Mouse (Mus musculus): Measurements from ENCODE around the gene 4930556J24Rik. TPM values are rescaled to one million over a fixed set of nuclear protein-coding genes. Genes with fewer than 3 reads are reported as not detected.
"Not testable (repeated sequence)": the region's sequence is repeated elsewhere in the genome, so short reads cannot be mapped to it uniquely, and the experiment has no call there.

Gene 4930556J24Rik
- polyA plus RNA-seq, 1 experiment, result not detected

- no peaks in the 10 kb centered on the region for H3K4me1 ChIP-seq (ENCODE audit: control insufficient read depth, insufficient read depth, low read length)
Observed at GRCm38 (mm10) chr11:3912875-3913271, 63.7 kb downstream of the 4930556J24Rik start.

DNA sequence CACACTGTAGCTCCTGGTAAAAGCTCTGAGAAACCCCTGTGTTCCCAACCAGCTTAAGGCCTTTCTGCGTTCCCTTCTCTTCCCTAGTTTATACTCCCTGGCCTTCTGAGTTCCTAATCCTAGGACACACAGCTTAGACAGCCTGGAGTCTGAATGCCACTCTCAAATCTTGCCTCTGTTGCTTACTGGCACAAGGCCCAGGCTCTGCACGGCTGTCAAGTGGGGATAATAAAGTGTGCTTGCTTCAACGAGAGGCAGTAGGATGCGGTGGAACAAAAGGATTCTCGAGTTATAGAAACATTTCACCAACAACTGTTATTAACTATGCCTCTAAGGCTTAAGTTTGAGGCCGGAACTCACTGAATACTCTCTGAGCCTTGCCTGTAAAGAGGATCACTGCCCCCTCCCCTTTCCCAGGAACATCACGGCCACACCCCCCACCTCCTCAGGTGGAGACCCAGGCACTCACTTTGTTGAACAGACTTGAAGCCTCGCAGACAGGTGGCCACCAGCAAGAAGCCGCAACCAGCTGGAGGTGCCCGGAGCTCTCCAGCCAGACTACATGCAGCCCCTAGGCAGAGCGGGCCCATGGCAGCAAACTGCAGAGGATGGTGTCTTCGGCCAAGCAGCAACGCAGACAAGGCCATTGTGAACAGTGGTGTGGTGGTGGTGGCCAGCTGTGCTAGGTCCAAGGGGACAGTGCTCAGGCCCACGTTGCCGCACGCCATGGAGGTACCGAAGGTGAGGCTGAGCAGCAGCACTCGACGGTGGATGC is 64.3 kb downstream of the 4930556J24Rik start:
- Histone ChIP-seq H3K27me3 (ENCODE audit: control insufficient read depth, insufficient read depth, low read length, poor library complexity, severe bottlenecking) (no peaks in the 10 kb centered on the region), H3K4me3 (ENCODE audit: low read depth, low read length) (peak overlapping the region; percentile 72), H3K9me3 (replicated peaks; ENCODE audit: control insufficient read depth, insufficient read depth, low read length, poor library complexity, severe bottlenecking) (no peaks in the 10 kb centered on the region), H3K27ac (ENCODE audit: insufficient read depth, low read length) (no peak overlapping the region), H3K36me3 (ENCODE audit: control insufficient read depth, insufficient read depth, low read length, poor library complexity, severe bottlenecking) (no peaks in the 10 kb centered on the region), H3K9ac (ENCODE audit: low read depth, poor library complexity, severe bottlenecking) (no peak overlapping the region), H3K4me1 (ENCODE audit: control insufficient read depth, insufficient read depth, low read length) (no peaks in the 10 kb centered on the region)
- no peak for TF ChIP-seq CTCF (IDR thresholded peaks at IDR 0.05; ENCODE audit: low read depth, low read length)
- TF ChIP-seq POLR2A (IDR thresholded peaks at IDR 0.05; ENCODE audit: insufficient read depth, low read length), result no peak
- TF ChIP-seq EP300 (IDR thresholded peaks at IDR 0.05; ENCODE audit: insufficient read depth, low read depth, low read length), result no peak

More at GRCm38 (mm10) chr11:3912875-3913271, 63.7 kb downstream of the 4930556J24Rik start:
- TF ChIP-seq POLR2A (IDR thresholded peaks at IDR 0.05; ENCODE audit: insufficient read depth, low read length) (no peak), EP300 (IDR thresholded peaks at IDR 0.05; ENCODE audit: insufficient read depth, low read depth, low read length) (no peak), CTCF (IDR thresholded peaks at IDR 0.05; ENCODE audit: low read depth, low read length) (no peak)
- peak overlapping the region; percentile 72 for H3K4me3 ChIP-seq (ENCODE audit: low read depth, low read length)
- no peaks in the 10 kb centered on the region for H3K9me3 ChIP-seq (replicated peaks; ENCODE audit: control insufficient read depth, insufficient read depth, low read length, poor library complexity, severe bottlenecking)
- H3K27ac ChIP-seq (ENCODE audit: insufficient read depth, low read length), result no peak overlapping the region
- H3K27me3 ChIP-seq (ENCODE audit: control insufficient read depth, insufficient read depth, low read length, poor library complexity, severe bottlenecking), result no peaks in the 10 kb centered on the region
- H3K9ac ChIP-seq (ENCODE audit: low read depth, poor library complexity, severe bottlenecking), result peak overlapping the region; percentile 65
- no peaks in the 10 kb centered on the region for H3K36me3 ChIP-seq (ENCODE audit: control insufficient read depth, insufficient read depth, low read length, poor library complexity, severe bottlenecking)

- H3K36me3 ChIP-seq (ENCODE audit: control insufficient read depth, insufficient read depth, low read length, poor library complexity, severe bottlenecking); H3K9ac ChIP-seq (ENCODE audit: low read depth, poor library complexity, severe bottlenecking); H3K9me3 ChIP-seq (replicated peaks; ENCODE audit: control insufficient read depth, insufficient read depth, low read length, poor library complexity, severe bottlenecking); H3K27ac ChIP-seq (ENCODE audit: insufficient read depth, low read length); H3K4me1 ChIP-seq (ENCODE audit: control insufficient read depth, insufficient read depth, low read length); H3K4me3 ChIP-seq (ENCODE audit: low read depth, low read length); H3K27me3 ChIP-seq (ENCODE audit: control insufficient read depth, insufficient read depth, low read length, poor library complexity, severe bottlenecking): not testable (repeated sequence)
Observed at GRCm38 (mm10) chr11:3911440-3911839, 65.1 kb downstream of the 4930556J24Rik start.

DNA sequence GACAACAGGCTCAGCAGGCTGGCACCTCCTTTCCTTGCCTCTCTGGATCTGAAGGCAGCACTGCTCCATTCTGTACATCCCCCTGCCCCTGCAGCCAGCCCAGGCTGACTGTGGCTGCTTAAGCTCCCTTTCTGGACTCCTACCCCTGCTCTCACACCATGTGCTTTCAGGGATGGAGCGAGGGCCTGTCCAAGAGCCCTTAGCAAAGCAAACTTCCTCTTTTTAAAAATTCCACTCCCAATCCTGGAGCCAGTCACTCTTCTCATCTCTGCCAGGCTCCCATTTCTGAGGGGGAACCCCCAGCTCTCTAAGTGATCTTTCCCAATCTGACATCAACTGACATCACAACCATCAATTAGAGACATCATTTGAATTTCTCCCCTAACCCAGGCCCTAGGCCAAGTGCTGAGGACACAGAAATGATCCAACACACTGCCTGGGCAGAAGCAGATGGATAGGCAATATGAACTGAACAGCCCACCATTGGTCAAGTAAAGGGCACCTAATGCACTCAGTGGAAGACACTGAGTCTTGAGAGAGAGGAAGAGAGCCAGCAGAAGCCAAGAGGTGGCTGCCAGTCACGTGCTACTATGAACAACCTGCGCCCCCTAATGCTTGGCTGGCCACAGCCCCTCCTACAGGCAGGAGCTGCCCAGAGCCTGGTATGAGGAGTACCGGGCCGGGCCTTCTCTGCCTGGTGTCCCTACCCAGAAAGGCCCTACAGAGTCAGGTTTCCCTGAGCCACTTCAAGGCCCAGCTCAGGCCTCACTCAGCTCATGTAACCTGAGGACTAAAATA is 65.9 kb downstream of the 4930556J24Rik start:
- H3K4me1 ChIP-seq (ENCODE audit: control insufficient read depth, insufficient read depth, low read length), result no peaks in the 10 kb centered on the region
- H3K27ac ChIP-seq (ENCODE audit: insufficient read depth, low read length), result no peak overlapping the region
- H3K36me3 ChIP-seq (ENCODE audit: control insufficient read depth, insufficient read depth, low read length, poor library complexity, severe bottlenecking), result no peaks in the 10 kb centered on the region
- no peaks in the 10 kb centered on the region for H3K27me3 ChIP-seq (ENCODE audit: control insufficient read depth, insufficient read depth, low read length, poor library complexity, severe bottlenecking)
- H3K9ac ChIP-seq (ENCODE audit: low read depth, poor library complexity, severe bottlenecking), result no peak overlapping the region
- no peak overlapping the region for H3K4me3 ChIP-seq (ENCODE audit: low read depth, low read length)
- no peak for TF ChIP-seq CTCF (IDR thresholded peaks at IDR 0.05; ENCODE audit: low read depth, low read length)
- no peak for TF ChIP-seq EP300 (IDR thresholded peaks at IDR 0.05; ENCODE audit: insufficient read depth, low read depth, low read length)
- TF ChIP-seq POLR2A (IDR thresholded peaks at IDR 0.05; ENCODE audit: insufficient read depth, low read length), result no peak
- no peaks in the 10 kb centered on the region for H3K9me3 ChIP-seq (replicated peaks; ENCODE audit: control insufficient read depth, insufficient read depth, low read length, poor library complexity, severe bottlenecking)

DNA sequence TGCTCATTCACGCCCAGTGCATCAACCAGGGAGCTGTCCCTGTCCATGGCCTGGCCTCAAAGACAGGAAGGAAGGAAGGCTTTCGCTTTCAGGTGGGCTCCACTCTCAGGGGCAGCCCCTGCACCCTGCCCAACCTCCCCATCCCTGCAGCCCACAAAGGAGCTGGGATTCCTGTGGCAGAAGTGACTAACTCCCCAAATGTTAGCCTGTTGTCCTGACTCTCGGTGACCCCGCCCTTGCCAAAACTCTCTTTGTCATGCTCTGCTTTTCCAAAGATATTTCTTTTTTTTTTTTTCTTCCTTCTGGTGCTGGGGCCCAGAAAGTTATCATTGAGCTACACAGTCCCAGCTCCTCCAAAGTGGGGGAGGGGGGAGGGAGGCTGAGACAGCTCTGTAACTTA is 67.3 kb downstream of the 4930556J24Rik start:
- TF ChIP-seq CTCF (IDR thresholded peaks at IDR 0.05; ENCODE audit: low read depth, low read length), result no peak
- no peak for TF ChIP-seq EP300 (IDR thresholded peaks at IDR 0.05; ENCODE audit: insufficient read depth, low read depth, low read length)
- peaks cover 5% of the 10 kb centered on the region for H3K4me1 ChIP-seq (ENCODE audit: control insufficient read depth, insufficient read depth, low read length)
- no peaks in the 10 kb centered on the region for H3K27me3 ChIP-seq (ENCODE audit: control insufficient read depth, insufficient read depth, low read length, poor library complexity, severe bottlenecking)
- H3K9me3 ChIP-seq (replicated peaks; ENCODE audit: control insufficient read depth, insufficient read depth, low read length, poor library complexity, severe bottlenecking), result no peaks in the 10 kb centered on the region
- no peak overlapping the region for H3K27ac ChIP-seq (ENCODE audit: insufficient read depth, low read length)
- no peaks in the 10 kb centered on the region for H3K36me3 ChIP-seq (ENCODE audit: control insufficient read depth, insufficient read depth, low read length, poor library complexity, severe bottlenecking)
- H3K4me3 ChIP-seq (ENCODE audit: low read depth, low read length), result no peak overlapping the region
- H3K9ac ChIP-seq (ENCODE audit: low read depth, poor library complexity, severe bottlenecking), result no peak overlapping the region

- Histone ChIP-seq H3K36me3 (ENCODE audit: control insufficient read depth, insufficient read depth, low read length, poor library complexity, severe bottlenecking) (no peaks in the 10 kb centered on the region), H3K4me1 (ENCODE audit: control insufficient read depth, insufficient read depth, low read length) (peaks cover 5% of the 10 kb centered on the region), H3K9ac (ENCODE audit: low read depth, poor library complexity, severe bottlenecking) (no peak overlapping the region), H3K27me3 (ENCODE audit: control insufficient read depth, insufficient read depth, low read length, poor library complexity, severe bottlenecking) (no peaks in the 10 kb centered on the region), H3K27ac (ENCODE audit: insufficient read depth, low read length) (no peak overlapping the region), H3K9me3 (replicated peaks; ENCODE audit: control insufficient read depth, insufficient read depth, low read length, poor library complexity, severe bottlenecking) (no peaks in the 10 kb centered on the region), H3K4me3 (ENCODE audit: low read depth, low read length) (no peak overlapping the region)
- TF ChIP-seq EP300 (IDR thresholded peaks at IDR 0.05; ENCODE audit: insufficient read depth, low read depth, low read length), result no peak
- no peak for TF ChIP-seq CTCF (IDR thresholded peaks at IDR 0.05; ENCODE audit: low read depth, low read length)
- TF ChIP-seq POLR2A (IDR thresholded peaks at IDR 0.05; ENCODE audit: insufficient read depth, low read length), result no peak
Observed at GRCm38 (mm10) chr11:3905446-3905845, 71.1 kb downstream of the 4930556J24Rik start.
